ENCODE assay signal across 15 mouse cellular contexts in the genomic region with DNA sequence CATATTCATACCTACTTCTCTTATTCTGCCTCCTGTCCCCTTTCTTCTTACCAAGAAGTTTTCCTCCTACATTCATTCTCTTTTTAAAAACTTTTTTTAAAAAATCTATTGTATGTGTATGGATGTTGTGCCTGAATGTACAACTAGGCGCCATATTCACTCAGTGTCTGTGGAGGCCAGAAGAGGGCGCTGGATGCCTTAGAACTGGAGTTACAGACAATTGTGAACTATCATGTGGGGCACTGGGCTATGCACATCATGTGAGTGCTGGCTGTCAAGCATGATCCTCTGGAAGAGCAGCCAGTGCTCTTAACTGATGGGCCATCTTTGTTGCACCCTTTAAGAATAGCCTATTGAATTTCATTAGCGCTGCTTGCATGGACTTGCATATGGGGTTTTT.
A peak's percentile ranks its signal among the peaks of the same experiment; 100 is the strongest.
DNase-seq lines count a peak whose midpoint lies in the region; ATAC-seq and TF ChIP-seq lines count a peak whose summit lies in the region.
"Had no signal": no experiment of that assay in that cellular context is flagged by ENCODE, and none has a peak within 500 bp of the region (broad histone marks: within the 10 kb centered on the region; RNA-seq: fewer than 3 reads in every experiment).

No protein-coding gene starts in this region.

- H3K9ac ChIP-seq in forebrain, embryonic 11.5 days (ENCODE audit: low read length) = no peak overlapping the region
- H3K9ac ChIP-seq in forebrain, embryonic 12.5 days = no peak overlapping the region
- H3K9ac ChIP-seq: embryonic facial prominence, embryonic 13.5 days had no signal

- ATAC-seq in forebrain, embryonic 11.5 days (replicated peaks; ENCODE audit: low FRiP score) = no peak
- no peak for ATAC-seq in forebrain, embryonic 12.5 days (ENCODE audit: low FRiP score)
- ATAC-seq: forebrain, embryonic 16.5 days; hindbrain, postnatal 0 days; midbrain, embryonic 16.5 days had no signal

- H3K4me2 ChIP-seq in forebrain, embryonic 11.5 days (ENCODE audit: low read depth, low read length, severe bottlenecking) = no peak overlapping the region
- no peak overlapping the region for H3K4me2 ChIP-seq in forebrain, embryonic 12.5 days
- H3K4me2 ChIP-seq: embryonic facial prominence, embryonic 13.5 days had no signal

- TF ChIP-seq CTCF in left cerebral cortex, adult 2 months (IDR thresholded peaks at IDR 0.05) = peak; percentile 13; the same call in 1 of the 2 replicates
- TF ChIP-seq CTCF in E14TG2a.4 (conservative IDR thresholded peaks at IDR 0.05; ENCODE audit: low read length) = peak; percentile 40

- peaks cover 6% of the 10 kb centered on the region for H3K4me1 ChIP-seq in forebrain, embryonic 11.5 days (replicated peaks; ENCODE audit: control insufficient read depth, insufficient read depth, low read length)
- H3K4me1 ChIP-seq in forebrain, embryonic 12.5 days = peaks cover 15% of the 10 kb centered on the region
- peaks cover 17% of the 10 kb centered on the region for H3K4me1 ChIP-seq in E14TG2a.4 (replicated peaks; ENCODE audit: low read depth, low read length)

- H3K27me3 ChIP-seq in forebrain, embryonic 11.5 days (ENCODE audit: control insufficient read depth, insufficient read depth, low read length) = no peaks in the 10 kb centered on the region
- H3K27me3 ChIP-seq in forebrain, embryonic 12.5 days = no peaks in the 10 kb centered on the region
- H3K27me3 ChIP-seq in E14TG2a.4 (ENCODE audit: insufficient read depth, low read length) = 0 out of 2 replicates have a peak, but pooled peaks cover 8% of the 10 kb centered on the region
- H3K27me3 ChIP-seq: embryonic facial prominence, embryonic 13.5 days had no signal

- DNase-seq in forebrain, embryonic 11.5 days (ENCODE audit: low spot score) = peak; percentile 45
- no peak for DNase-seq in left cerebral cortex, adult 2 months (ENCODE audit: extremely low spot score in 1 of 2, low spot score in 2 of 2)
- no peak for DNase-seq in left cerebral cortex, adult 8-10 months (ENCODE audit: low spot score in 2 of 2)
- DNase-seq in c-Kit-positive CD71-positive TER-119-negative erythroid progenitor cells, embryonic 14.5 days (ENCODE audit: low read depth) = peak; percentile 5
- DNase-seq in urinary bladder, postnatal 4 days (ENCODE audit: low spot score in 2 of 2) = no peak
- DNase-seq: cerebellum, postnatal 25 days; gastrocnemius, postnatal 25 days; lung, postnatal 10 days; thymus, adult 18-20 months had no signal

- WGBS in forebrain, embryonic 11.5 days = 72% methylated on average over 3 of the region's 3 CpGs
- 75% methylated on average over 3 of the region's 3 CpGs for WGBS in forebrain, embryonic 12.5 days

- intact Hi-C loops in left cerebral cortex, adult 2 months (cut with DNase I) = no loop called here

- no peaks in the 10 kb centered on the region; the same call in 1 of the 2 replicates for H3K9me3 ChIP-seq in forebrain, embryonic 11.5 days (ENCODE audit: control insufficient read depth, low read length)
- H3K9me3 ChIP-seq in forebrain, embryonic 12.5 days = no peaks in the 10 kb centered on the region
- peaks cover 11% of the 10 kb centered on the region for H3K9me3 ChIP-seq in E14TG2a.4 (ENCODE audit: low read length)

- H3K36me3 ChIP-seq in forebrain, embryonic 11.5 days (ENCODE audit: control insufficient read depth, insufficient read depth, low read length) = no peaks in the 10 kb centered on the region
- no peaks in the 10 kb centered on the region for H3K36me3 ChIP-seq in forebrain, embryonic 12.5 days (replicated peaks)
- H3K36me3 ChIP-seq in E14TG2a.4 (ENCODE audit: insufficient read depth, low read length) = no peaks in the 10 kb centered on the region
- H3K36me3 ChIP-seq: embryonic facial prominence, embryonic 13.5 days had no signal

- H3K27ac ChIP-seq in forebrain, embryonic 11.5 days (ENCODE audit: low read depth, low read length) = no peak overlapping the region
- no peak overlapping the region for H3K27ac ChIP-seq in forebrain, embryonic 12.5 days
- no peak overlapping the region for H3K27ac ChIP-seq in left cerebral cortex, adult 2 months
- H3K27ac ChIP-seq: embryonic facial prominence, embryonic 13.5 days; hindbrain, postnatal 0 days had no signal

- H3K4me3 ChIP-seq in forebrain, embryonic 11.5 days (ENCODE audit: low read depth, low read length) = no peak overlapping the region
- no peak overlapping the region for H3K4me3 ChIP-seq in forebrain, embryonic 12.5 days (replicated peaks)
- H3K4me3 ChIP-seq in left cerebral cortex, adult 2 months = no peak overlapping the region
- H3K4me3 ChIP-seq in E14TG2a.4 (replicated peaks; ENCODE audit: low read length) = no peak overlapping the region
- H3K4me3 ChIP-seq: embryonic facial prominence, embryonic 13.5 days had no signal

Comparison
In these comparisons a context has a peak if more than half of its experiments do, and no peak if none do; other contexts are left out.
1. DNase-seq: peak in forebrain, embryonic 11.5 days (single experiment) and c-Kit-positive CD71-positive TER-119-negative erythroid progenitor cells, embryonic 14.5 days (single experiment); none in left cerebral cortex, adult 2 months (0 of 2), left cerebral cortex, adult 8-10 months (0 of 2) and urinary bladder, postnatal 4 days (0 of 2).